Mouse (Mus musculus) limb, embryonic 10.5 days (tissue): ENCODE measurements around the gene Igfbp7. TPM values are rescaled to one million over a fixed set of nuclear protein-coding genes. Genes with fewer than 3 reads are reported as not detected.

Source experiments
- DNase-seq: peaks from one replicate; pipeline ENCODE4 v3.0.0-alpha.2; 2017; ENCODE audit warnings: low spot score
- H3K27ac ChIP-seq: fragments of 300-500 bp; sonication (generic); 2 replicates; pipeline ENCODE4 v1.5.1; 2016; ENCODE audit warnings: mild to moderate bottlenecking
- H3K27me3 ChIP-seq: fragments of 300-500 bp; sonication (generic); 2 replicates; pipeline ENCODE4 v1.6.1; 2016; ENCODE audit warnings: low read depth, mild to moderate bottlenecking; ENCODE audit not compliant: poor library complexity, severe bottlenecking
- H3K36me3 ChIP-seq: fragments of 300-500 bp; sonication (generic); 2 replicates; pipeline ENCODE4 v1.6.1; 2016; ENCODE audit warnings: mild to moderate bottlenecking, moderate library complexity
- H3K4me1 ChIP-seq: fragments of 300-500 bp; sonication (generic); 2 replicates; pipeline ENCODE4 v1.6.1; 2016
- H3K4me3 ChIP-seq: fragments of 300-500 bp; sonication (generic); 2 replicates; pipeline ENCODE4 v1.5.1; 2016; ENCODE audit warnings: mild to moderate bottlenecking, moderate library complexity
- H3K9me3 ChIP-seq: fragments of 300-500 bp; sonication (generic); replicated peaks from 2 replicates; pipeline ENCODE4 v1.6.1; 2016; ENCODE audit warnings: mild to moderate bottlenecking
- WGBS: fragments of 180-500 bp; shearing (Covaris S2); methylation state at CpG from one replicate; pipeline ENCODE4 v1.1.7; 2016; 5-methylcytosine and 5-hydroxymethylcytosine counted together
- polyA plus RNA-seq: library from polyadenylated mRNA; unstranded; fragments of >200 nt; fragmentation: Nextera tagmentation; extraction: Ambion mirVana; gene quantifications from 2 replicates; pipeline ENCODE4 v1.2.1, GENCODE M21; 2016

The Igfbp7 gene
- polyA plus RNA-seq, 1 experiment from 2014 or later = 1.3 TPM

DNA sequence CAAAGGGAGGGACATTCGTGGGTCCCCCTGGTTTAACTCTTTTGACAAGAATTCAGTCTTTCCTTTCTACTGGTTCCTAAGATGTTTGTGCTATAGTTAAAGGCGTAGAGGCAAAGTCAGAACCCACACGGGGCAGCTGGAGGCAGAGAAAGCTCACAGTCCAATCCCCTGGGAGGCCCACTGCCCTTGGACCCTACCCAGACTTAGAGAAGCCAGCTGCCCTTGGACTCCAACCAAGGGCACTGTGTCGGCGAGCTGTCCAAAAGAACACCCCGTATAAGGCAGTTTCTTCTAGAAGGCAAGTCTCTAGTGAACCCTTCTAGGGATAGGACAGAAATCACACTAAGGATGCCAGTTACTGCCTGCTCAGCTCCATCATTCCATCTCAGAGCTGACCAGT, 7.0 kb downstream of the Igfbp7 start:
- Histone ChIP-seq H3K27ac (no peak overlapping the region), H3K4me3 (no peak overlapping the region), H3K27me3 (peaks cover 15% of the 10 kb centered on the region; the same call in 1 of the 2 replicates), H3K4me1 (peaks cover 21% of the 10 kb centered on the region), H3K9me3 (no peaks in the 10 kb centered on the region), H3K36me3 (no peaks in the 10 kb centered on the region)
- 89% methylated on average over 6 of the region's 6 CpGs for WGBS
- no peak for DNase-seq

DNA sequence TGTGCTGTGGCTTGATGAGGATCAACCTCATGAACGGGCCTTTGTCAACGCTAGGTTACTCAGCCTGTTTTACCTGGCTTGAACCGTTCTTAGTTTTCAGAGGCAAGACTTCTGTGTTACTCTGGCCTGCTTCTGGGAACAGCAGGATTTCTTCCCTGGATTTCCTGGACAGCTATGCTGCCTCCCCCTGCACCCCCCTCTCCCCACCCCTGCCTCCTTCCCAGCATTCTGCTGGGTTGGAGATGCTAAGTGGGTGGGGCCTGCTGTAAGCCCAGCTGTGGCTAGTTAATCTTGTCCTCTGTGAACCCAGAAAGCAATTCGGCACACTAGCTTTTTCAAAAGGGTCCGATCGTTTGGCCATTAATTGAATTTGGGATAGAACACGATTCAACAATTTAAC, 7.7 kb downstream of the Igfbp7 start:
- peaks cover 25% of the 10 kb centered on the region for H3K4me1 ChIP-seq
- H3K27ac ChIP-seq = no peak overlapping the region
- peaks cover 9% of the 10 kb centered on the region; the same call in 1 of the 2 replicates for H3K27me3 ChIP-seq
- WGBS = 85% methylated on average over 7 of the region's 7 CpGs
- H3K36me3 ChIP-seq = no peaks in the 10 kb centered on the region
- no peak overlapping the region for H3K4me3 ChIP-seq
- H3K9me3 ChIP-seq = no peaks in the 10 kb centered on the region
- DNase-seq = no peak

DNA sequence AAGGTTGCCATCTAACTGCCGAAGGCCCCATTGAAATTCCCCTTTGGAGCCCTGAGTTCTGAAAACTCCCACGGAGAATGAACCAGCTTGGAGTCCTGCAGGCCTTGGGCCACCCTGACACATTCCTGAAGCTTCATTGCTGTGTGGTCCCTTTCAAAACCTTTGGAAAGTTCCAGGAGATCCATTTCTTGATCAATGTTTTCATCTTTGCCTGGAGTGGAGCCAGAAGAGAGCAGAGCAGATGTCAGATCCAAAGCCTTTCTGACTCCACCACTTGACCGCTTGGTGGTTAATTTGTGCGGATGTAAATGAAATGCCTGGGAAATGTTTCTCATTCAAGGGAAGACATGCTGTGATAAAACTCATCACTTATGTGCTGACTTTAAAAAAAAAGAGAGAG, 8.8 kb downstream of the Igfbp7 start:
- Histone ChIP-seq H3K27ac (no peak overlapping the region), H3K4me3 (no peak overlapping the region), H3K4me1 (peaks cover 25% of the 10 kb centered on the region), H3K36me3 (no peaks in the 10 kb centered on the region), H3K27me3 (no peaks in the 10 kb centered on the region), H3K9me3 (no peaks in the 10 kb centered on the region)
- WGBS = 85% methylated on average over 4 of the region's 4 CpGs
- DNase-seq = no peak

DNA sequence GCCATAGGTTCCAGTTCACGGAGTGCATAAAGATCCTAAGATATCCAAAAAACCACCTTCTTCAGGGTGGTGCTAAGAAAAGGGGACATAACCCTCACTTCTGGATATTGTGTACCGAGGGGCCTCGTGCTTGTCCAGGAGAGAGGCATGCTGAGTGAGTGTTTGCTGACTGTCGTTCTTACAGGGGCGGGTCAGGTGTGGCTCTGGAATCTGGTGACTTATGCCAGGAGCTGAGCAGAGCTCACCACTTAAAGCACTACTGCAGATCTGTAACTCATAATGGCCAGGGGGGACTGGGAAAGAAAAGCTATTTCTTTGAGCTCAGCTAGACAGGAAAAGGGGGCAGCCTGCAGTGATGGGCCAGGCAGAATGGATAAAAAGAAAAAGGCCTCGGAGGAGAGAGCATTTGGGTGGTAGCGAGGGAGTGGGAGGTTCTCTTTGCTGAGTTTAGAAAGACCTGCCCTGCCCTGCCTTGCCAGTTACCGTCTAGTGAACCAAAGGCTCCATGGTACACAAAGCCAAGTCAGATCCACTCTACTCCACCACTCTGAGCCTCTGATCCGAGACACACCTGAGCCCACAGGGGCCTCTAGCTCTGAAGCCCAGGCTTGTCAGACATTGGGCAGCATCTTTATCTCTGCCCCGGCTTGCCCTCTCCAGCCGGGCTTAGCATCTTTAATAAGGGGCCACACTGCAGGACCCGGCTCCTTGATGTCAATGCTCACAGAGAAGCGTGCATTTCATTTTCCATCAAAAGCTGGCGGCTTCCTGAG, 9.4 kb downstream of the Igfbp7 start:
- no peak for DNase-seq
- 78% methylated on average over 14 of the region's 14 CpGs for WGBS
- H3K27me3 ChIP-seq = no peaks in the 10 kb centered on the region
- H3K27ac ChIP-seq = no peak overlapping the region
- no peaks in the 10 kb centered on the region for H3K36me3 ChIP-seq
- H3K4me1 ChIP-seq = peaks cover 25% of the 10 kb centered on the region
- H3K4me3 ChIP-seq = no peak overlapping the region
- no peaks in the 10 kb centered on the region for H3K9me3 ChIP-seq

DNA sequence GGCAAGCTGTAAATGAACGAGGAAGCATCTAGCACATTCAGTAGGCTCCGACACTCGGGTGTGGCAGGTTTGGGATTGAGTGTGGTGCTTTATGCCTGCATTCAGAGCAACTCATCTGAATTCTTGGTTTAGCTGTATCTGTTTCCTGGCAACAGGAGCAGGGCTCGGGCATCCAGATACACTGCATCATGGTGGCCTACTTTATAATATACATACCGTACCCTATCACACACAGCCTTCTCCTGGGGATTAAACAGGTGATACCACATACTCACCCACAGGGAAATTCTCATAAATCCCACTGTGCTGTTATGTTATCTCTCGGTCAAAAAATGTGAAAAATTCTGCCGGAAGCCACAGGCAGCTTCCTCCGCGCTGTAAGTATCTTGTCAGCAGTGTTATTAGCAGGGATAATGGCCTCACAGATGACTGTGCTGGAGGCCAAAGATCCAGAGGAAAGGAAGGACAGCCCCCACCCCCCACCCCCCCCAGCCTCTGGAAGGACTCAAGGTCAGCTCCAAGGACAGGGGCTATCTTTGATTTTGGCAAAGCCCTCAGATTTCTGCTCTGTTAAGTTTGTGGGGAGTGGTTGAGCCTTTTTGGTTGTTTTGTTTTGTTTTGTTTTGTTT, 13.7 kb downstream of the Igfbp7 start:
- H3K27ac ChIP-seq = no peak overlapping the region
- peaks cover 23% of the 10 kb centered on the region for H3K4me1 ChIP-seq
- H3K9me3 ChIP-seq = no peaks in the 10 kb centered on the region
- no peaks in the 10 kb centered on the region for H3K36me3 ChIP-seq
- DNase-seq = no peak
- 85% methylated on average over 9 of the region's 9 CpGs for WGBS
- H3K4me3 ChIP-seq = no peak overlapping the region
- H3K27me3 ChIP-seq = no peaks in the 10 kb centered on the region

DNA sequence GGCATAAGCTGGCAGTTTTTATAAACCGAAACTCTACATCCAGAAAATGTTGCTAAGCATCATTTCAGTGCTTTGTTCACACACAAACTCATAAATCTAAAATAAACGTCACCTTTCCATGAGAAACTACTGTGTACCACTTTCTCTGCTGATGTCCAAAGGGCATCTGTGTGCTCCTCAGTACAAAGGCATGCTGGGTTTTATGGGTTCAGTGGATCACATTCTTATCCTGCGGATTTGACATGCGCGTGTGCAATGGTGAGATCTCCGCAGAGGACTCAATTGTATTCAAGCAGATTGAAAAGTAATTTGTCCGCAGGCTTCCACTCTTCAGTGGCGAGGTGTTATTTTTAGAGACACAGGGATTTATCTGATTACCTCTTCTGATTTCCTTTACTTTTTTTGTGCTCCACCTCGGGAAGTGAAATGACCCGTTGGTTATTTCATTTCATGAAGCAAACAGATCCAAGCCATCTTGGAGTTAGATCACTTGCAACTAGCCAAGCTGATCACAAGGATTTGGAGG, 14.7 kb downstream of the Igfbp7 start:
- H3K4me3 ChIP-seq = no peak overlapping the region
- DNase-seq = no peak
- peaks cover 17% of the 10 kb centered on the region for H3K4me1 ChIP-seq
- H3K27ac ChIP-seq = no peak overlapping the region
- H3K27me3 ChIP-seq = no peaks in the 10 kb centered on the region
- H3K9me3 ChIP-seq = no peaks in the 10 kb centered on the region
- WGBS = 90% methylated on average over 10 of the region's 10 CpGs
- no peaks in the 10 kb centered on the region for H3K36me3 ChIP-seq

DNA sequence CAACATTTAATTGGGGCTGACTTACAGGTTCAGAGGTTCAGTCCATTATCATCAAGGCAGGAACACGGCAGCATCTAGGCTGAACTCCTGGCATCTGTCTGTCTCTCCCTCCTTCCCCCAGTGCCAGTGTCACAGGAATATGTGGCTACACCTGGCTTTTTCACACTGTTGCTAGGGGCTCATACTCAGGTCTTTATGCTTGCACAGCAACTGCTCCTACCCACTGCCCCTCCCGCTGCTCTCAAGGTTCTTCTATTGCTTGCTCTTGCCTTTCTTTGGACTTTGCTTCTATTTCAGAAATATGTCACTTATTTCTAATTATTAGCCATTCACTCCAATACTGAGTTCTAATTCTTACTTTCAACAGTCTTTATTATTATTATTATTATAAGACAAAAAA, 17.6 kb downstream of the Igfbp7 start:
- Histone ChIP-seq H3K27ac (no peak overlapping the region), H3K36me3 (no peaks in the 10 kb centered on the region), H3K9me3 (no peaks in the 10 kb centered on the region), H3K4me1 (0 out of 2 replicates have a peak, but pooled peaks cover 10% of the 10 kb centered on the region), H3K27me3 (no peaks in the 10 kb centered on the region), H3K4me3 (no peak overlapping the region)
- no peak for DNase-seq
- WGBS = 95% methylated on average over 2 of the region's 2 CpGs

DNA sequence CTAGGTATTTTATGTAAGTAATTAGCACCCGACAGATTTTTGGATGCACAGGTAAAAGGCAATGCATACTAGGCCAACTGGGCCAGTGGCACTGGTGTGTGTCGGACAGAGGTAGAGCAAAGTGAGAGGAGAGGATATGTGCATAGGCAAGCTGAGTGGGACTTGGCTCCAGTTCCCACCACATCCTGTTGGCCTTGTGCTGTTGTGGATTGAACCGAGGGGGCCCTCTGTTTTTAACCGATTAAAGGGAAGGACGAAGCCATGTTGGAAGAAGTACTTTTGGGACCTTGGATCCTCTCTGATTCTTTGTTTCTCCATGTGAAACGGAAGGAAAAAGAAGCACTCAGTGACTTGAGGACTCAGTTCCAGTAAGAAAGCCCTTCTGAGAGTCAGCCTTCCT, 19.5 kb downstream of the Igfbp7 start:
- Histone ChIP-seq H3K36me3 (no peaks in the 10 kb centered on the region), H3K4me3 (no peak overlapping the region), H3K27me3 (no peaks in the 10 kb centered on the region), H3K4me1 (0 out of 2 replicates have a peak, but pooled peaks cover 10% of the 10 kb centered on the region), H3K27ac (no peak overlapping the region), H3K9me3 (no peaks in the 10 kb centered on the region)
- WGBS = 88% methylated on average over 6 of the region's 6 CpGs
- no peak for DNase-seq

DNA sequence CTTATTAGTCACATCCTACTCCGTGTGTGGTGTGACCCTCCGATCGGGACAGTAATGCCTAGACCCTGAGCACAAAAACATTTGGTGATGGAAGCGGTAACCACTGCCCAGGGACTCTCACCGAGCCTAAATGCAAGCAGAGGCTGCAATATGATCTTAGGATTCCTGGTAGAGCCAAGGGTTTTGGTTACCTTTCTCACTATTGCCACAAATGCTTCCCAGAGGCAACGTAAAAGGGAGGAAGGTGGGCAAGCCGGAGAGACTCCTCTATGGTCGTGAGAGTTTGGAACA, 20.5 kb downstream of the Igfbp7 start:
- H3K36me3 ChIP-seq = no peaks in the 10 kb centered on the region
- H3K4me3 ChIP-seq = no peak overlapping the region
- no peak for DNase-seq
- no peak overlapping the region for H3K27ac ChIP-seq
- H3K27me3 ChIP-seq = no peaks in the 10 kb centered on the region
- 0 out of 2 replicates have a peak, but pooled peaks cover 9% of the 10 kb centered on the region for H3K4me1 ChIP-seq
- H3K9me3 ChIP-seq = no peaks in the 10 kb centered on the region
- WGBS = 84% methylated on average over 8 of the region's 8 CpGs

DNA sequence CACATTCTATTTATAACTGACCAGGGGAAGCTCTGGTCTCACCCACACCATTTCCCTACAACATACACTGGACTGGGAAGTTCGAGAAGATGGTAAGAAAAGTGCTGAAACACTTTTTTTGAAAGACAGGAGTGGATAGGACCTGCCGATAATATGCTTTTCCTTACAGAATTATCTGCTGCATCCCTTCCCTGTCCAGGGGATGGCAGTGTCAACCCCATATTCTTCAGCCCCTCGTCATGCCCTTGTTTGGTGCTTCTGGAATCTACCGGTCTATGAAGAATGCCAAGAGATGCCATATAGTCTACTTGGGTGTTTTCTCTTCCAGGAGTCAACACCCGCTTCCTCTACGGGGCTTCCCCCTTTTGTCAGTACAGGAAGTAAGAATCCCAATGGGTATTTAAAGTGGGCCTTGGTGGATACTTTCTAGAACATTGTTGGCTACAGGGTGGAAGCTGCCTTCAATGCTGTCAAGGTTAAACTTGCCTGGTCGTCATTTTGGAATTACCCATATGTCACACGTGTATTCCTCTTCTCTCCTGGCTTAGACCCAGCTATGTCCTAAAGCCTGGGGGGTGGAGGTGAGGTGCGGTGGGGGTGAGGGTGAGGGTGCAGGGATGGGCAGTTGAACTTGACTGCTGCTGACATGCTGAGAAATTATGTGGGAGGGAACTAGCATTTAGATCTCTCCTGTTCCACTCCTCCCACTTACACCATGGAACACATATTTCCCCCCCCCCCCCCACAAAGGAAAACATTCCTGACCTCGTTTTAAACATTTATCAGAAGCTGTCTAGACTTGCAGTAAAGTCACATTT, 21.0 kb downstream of the Igfbp7 start:
- Histone ChIP-seq H3K9me3 (no peaks in the 10 kb centered on the region), H3K27ac (no peak overlapping the region), H3K4me3 (no peak overlapping the region), H3K4me1 (0 out of 2 replicates have a peak, but pooled peaks cover 8% of the 10 kb centered on the region), H3K27me3 (no peaks in the 10 kb centered on the region), H3K36me3 (no peaks in the 10 kb centered on the region)
- 76% methylated on average over 10 of the region's 10 CpGs for WGBS
- no peak for DNase-seq

DNA sequence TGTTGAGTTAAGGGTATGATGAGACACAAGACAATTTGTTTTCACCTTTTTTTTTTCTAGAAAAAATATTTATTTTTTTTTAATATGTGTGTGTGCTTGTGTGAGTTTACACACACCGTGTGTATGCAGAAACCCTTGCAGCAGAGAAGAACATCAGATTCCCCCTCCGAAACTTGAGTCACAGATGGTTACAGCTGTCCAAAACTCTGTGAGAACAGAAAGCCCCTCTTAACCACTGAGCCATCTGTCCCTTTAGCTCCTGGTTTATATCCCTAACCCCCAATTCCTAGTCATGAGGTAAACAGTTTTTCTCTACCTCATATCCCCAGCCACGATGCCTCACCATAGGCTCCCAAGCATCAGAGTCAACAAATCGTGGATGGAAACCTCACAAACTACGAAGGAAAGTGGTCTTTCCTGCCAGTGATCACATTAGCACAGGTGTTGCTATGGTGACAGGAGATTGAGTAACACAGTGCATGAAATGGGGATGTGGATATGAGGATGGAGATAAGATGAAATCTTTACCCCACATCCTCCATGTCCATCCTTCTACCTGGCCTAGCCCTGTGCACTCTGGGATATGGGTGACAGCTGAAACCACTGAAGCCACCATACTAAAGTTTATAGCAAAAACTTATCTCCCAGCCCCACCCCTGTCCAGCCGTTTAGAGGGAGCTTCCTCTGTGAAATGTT, 21.8 kb downstream of the Igfbp7 start:
- no peaks in the 10 kb centered on the region for H3K9me3 ChIP-seq
- no peak overlapping the region for H3K27ac ChIP-seq
- 0 out of 2 replicates have a peak, but pooled peaks cover 11% of the 10 kb centered on the region for H3K4me1 ChIP-seq
- H3K27me3 ChIP-seq = no peaks in the 10 kb centered on the region
- H3K36me3 ChIP-seq = no peaks in the 10 kb centered on the region
- DNase-seq = no peak
- no peak overlapping the region for H3K4me3 ChIP-seq
- 83% methylated on average over 6 of the region's 6 CpGs for WGBS

DNA sequence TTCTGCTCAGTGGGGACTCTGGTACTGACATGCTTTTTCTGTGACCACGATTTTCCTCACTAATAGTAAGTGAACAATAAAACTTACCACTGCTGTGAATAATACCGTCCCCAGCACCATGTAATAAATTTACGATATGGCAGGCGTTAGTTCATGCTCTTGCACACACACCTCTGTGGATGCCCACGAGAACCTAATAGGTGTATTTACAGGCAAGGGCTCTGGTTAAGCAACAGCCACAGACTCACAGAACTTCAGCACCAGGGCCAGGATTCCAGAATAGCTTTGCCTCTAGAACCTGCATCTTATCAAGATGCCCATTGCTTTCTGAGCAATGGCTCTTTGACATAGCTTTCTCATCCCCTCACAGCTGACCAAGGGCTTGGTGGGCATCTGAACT, 22.6 kb downstream of the Igfbp7 start:
- H3K9me3 ChIP-seq = no peaks in the 10 kb centered on the region
- H3K27ac ChIP-seq = no peak overlapping the region
- no peak for DNase-seq
- WGBS = 81% methylated on average over 5 of the region's 5 CpGs
- H3K4me3 ChIP-seq = no peak overlapping the region
- H3K27me3 ChIP-seq = no peaks in the 10 kb centered on the region
- no peaks in the 10 kb centered on the region for H3K36me3 ChIP-seq
- H3K4me1 ChIP-seq = peaks cover 18% of the 10 kb centered on the region; the same call in 1 of the 2 replicates
